Mouse (Mus musculus): ENCODE measurements around the gene Spout1. TPM values are rescaled to one million over a fixed set of nuclear protein-coding genes. Genes with fewer than 3 reads are reported as not detected.
A peak's percentile ranks its signal among the peaks of the same experiment; 100 is the strongest.

Gene Spout1
- polyA plus RNA-seq, 1 experiment from 2014 or later = 62.7 TPM

- Histone ChIP-seq H3K27ac (ENCODE audit: low read length) (peak within 1 kb of the TSS; percentile 90), H3K27me3 (ENCODE audit: control insufficient read depth, insufficient read depth, low read length) (no peaks in the 10 kb centered on the region), H3K36me3 (ENCODE audit: control insufficient read depth, insufficient read depth, low read length) (no peaks in the 10 kb centered on the region), H3K9me3 (replicated peaks; ENCODE audit: control insufficient read depth, low read length) (no peaks in the 10 kb centered on the region), H3K9ac (ENCODE audit: low read length) (peak within 1 kb of the TSS; percentile 75), H3K4me3 (replicated peaks; ENCODE audit: low read length) (peak within 1 kb of the TSS; percentile 72), H3K4me1 (ENCODE audit: control insufficient read depth, insufficient read depth, low read length) (peaks cover 12% of the 10 kb centered on the region), H3K4me2 (ENCODE audit: low read depth, low read length) (peak within 1 kb of the TSS; percentile 65)
- under 1% methylated on average over 44 of the region's 44 CpGs for WGBS
- peak; percentile 93 for ATAC-seq (ENCODE audit: insufficient read depth, low FRiP score)
Measured at GRCm38 (mm10) chr2:30205629-30206357, 27.5 kb upstream of the Spout1 start, which contains the start of gene Kyat1. TSS of gene Kyat1 (minus strand) at chr2:30205847.

GRCm38 (mm10) chr2:30205255-30205628 is 27.0 kb upstream of the Spout1 start:
- peak; percentile 81 for ATAC-seq (ENCODE audit: insufficient read depth, low FRiP score)
- H3K4me1 ChIP-seq (ENCODE audit: control insufficient read depth, insufficient read depth, low read length) = peaks cover 12% of the 10 kb centered on the region
- H3K27ac ChIP-seq (ENCODE audit: low read length) = peak overlapping the region; percentile 90
- H3K4me2 ChIP-seq (ENCODE audit: low read depth, low read length) = peak overlapping the region; percentile 65
- peak overlapping the region; percentile 75 for H3K9ac ChIP-seq (ENCODE audit: low read length)
- H3K27me3 ChIP-seq (ENCODE audit: control insufficient read depth, insufficient read depth, low read length) = no peaks in the 10 kb centered on the region
- H3K4me3 ChIP-seq (replicated peaks; ENCODE audit: low read length) = peak overlapping the region; percentile 72
- 1% methylated on average over 13 of the region's 13 CpGs for WGBS
- no peaks in the 10 kb centered on the region for H3K9me3 ChIP-seq (replicated peaks; ENCODE audit: control insufficient read depth, low read length)
- no peaks in the 10 kb centered on the region for H3K36me3 ChIP-seq (ENCODE audit: control insufficient read depth, insufficient read depth, low read length)

- no peaks in the 10 kb centered on the region for H3K36me3 ChIP-seq (ENCODE audit: control insufficient read depth, insufficient read depth, low read length)
- peaks cover 12% of the 10 kb centered on the region for H3K4me1 ChIP-seq (ENCODE audit: control insufficient read depth, insufficient read depth, low read length)
- H3K27me3 ChIP-seq (ENCODE audit: control insufficient read depth, insufficient read depth, low read length) = no peaks in the 10 kb centered on the region
- 74% methylated on average over 7 of the region's 7 CpGs for WGBS
- H3K9ac ChIP-seq (ENCODE audit: low read length) = no peak overlapping the region
- H3K4me3 ChIP-seq (replicated peaks; ENCODE audit: low read length) = no peak overlapping the region
- H3K9me3 ChIP-seq (replicated peaks; ENCODE audit: control insufficient read depth, low read length) = no peaks in the 10 kb centered on the region
- H3K27ac ChIP-seq (ENCODE audit: low read length) = no peak overlapping the region
- no peak overlapping the region for H3K4me2 ChIP-seq (ENCODE audit: low read depth, low read length)
- no peak for ATAC-seq (ENCODE audit: insufficient read depth, low FRiP score)
Measured at GRCm38 (mm10) chr2:30203439-30203838, 25.2 kb upstream of the Spout1 start.

GRCm38 (mm10) chr2:30200388-30200925 is 22.2 kb upstream of the Spout1 start:
- 56% methylated on average over 5 of the region's 5 CpGs for WGBS
- ATAC-seq (ENCODE audit: insufficient read depth, low FRiP score) = no peak
- H3K4me1 ChIP-seq (ENCODE audit: control insufficient read depth, insufficient read depth, low read length) = peaks cover 7% of the 10 kb centered on the region

GRCm38 (mm10) chr2:30199984-30200383 is 21.7 kb upstream of the Spout1 start:
- WGBS = 30% methylated on average over 1 of the region's 1 CpGs
- H3K9me3 ChIP-seq (replicated peaks; ENCODE audit: control insufficient read depth, low read length) = no peaks in the 10 kb centered on the region
- peaks cover 7% of the 10 kb centered on the region for H3K4me1 ChIP-seq (ENCODE audit: control insufficient read depth, insufficient read depth, low read length)
- no peak overlapping the region for H3K4me3 ChIP-seq (replicated peaks; ENCODE audit: low read length)
- ATAC-seq (ENCODE audit: insufficient read depth, low FRiP score) = peak; percentile 81
- H3K9ac ChIP-seq (ENCODE audit: low read length) = no peak overlapping the region
- H3K27ac ChIP-seq (ENCODE audit: low read length) = peak overlapping the region; percentile 84
- H3K27me3 ChIP-seq (ENCODE audit: control insufficient read depth, insufficient read depth, low read length) = no peaks in the 10 kb centered on the region
- no peak overlapping the region for H3K4me2 ChIP-seq (ENCODE audit: low read depth, low read length)
- no peaks in the 10 kb centered on the region for H3K36me3 ChIP-seq (ENCODE audit: control insufficient read depth, insufficient read depth, low read length)

More at GRCm38 (mm10) chr2:30200388-30200925, 22.2 kb upstream of the Spout1 start:
- no peak overlapping the region for H3K9ac ChIP-seq (ENCODE audit: low read length)
- no peak overlapping the region for H3K4me3 ChIP-seq (replicated peaks; ENCODE audit: low read length)
- H3K4me2 ChIP-seq (ENCODE audit: low read depth, low read length) = no peak overlapping the region
- H3K36me3 ChIP-seq (ENCODE audit: control insufficient read depth, insufficient read depth, low read length) = no peaks in the 10 kb centered on the region
- no peaks in the 10 kb centered on the region for H3K9me3 ChIP-seq (replicated peaks; ENCODE audit: control insufficient read depth, low read length)
- H3K27ac ChIP-seq (ENCODE audit: low read length) = peak overlapping the region; percentile 84
- H3K27me3 ChIP-seq (ENCODE audit: control insufficient read depth, insufficient read depth, low read length) = no peaks in the 10 kb centered on the region

- H3K27ac ChIP-seq (ENCODE audit: low read length) = no peak overlapping the region
- 62% methylated on average over 4 of the region's 4 CpGs for WGBS
- ATAC-seq (ENCODE audit: insufficient read depth, low FRiP score) = no peak
- H3K36me3 ChIP-seq (ENCODE audit: control insufficient read depth, insufficient read depth, low read length) = no peaks in the 10 kb centered on the region
- no peaks in the 10 kb centered on the region for H3K4me1 ChIP-seq (ENCODE audit: control insufficient read depth, insufficient read depth, low read length)
- H3K4me2 ChIP-seq (ENCODE audit: low read depth, low read length) = no peak overlapping the region
- H3K27me3 ChIP-seq (ENCODE audit: control insufficient read depth, insufficient read depth, low read length) = no peaks in the 10 kb centered on the region
- H3K9ac ChIP-seq (ENCODE audit: low read length) = no peak overlapping the region
- no peaks in the 10 kb centered on the region for H3K9me3 ChIP-seq (replicated peaks; ENCODE audit: control insufficient read depth, low read length)
- H3K4me3 ChIP-seq (replicated peaks; ENCODE audit: low read length) = no peak overlapping the region
Measured at GRCm38 (mm10) chr2:30198021-30198420, 19.8 kb upstream of the Spout1 start.

- no peak for ATAC-seq (ENCODE audit: insufficient read depth, low FRiP score)
- Histone ChIP-seq H3K4me2 (ENCODE audit: low read depth, low read length) (no peak overlapping the region), H3K9ac (ENCODE audit: low read length) (no peak overlapping the region), H3K27me3 (ENCODE audit: control insufficient read depth, insufficient read depth, low read length) (no peaks in the 10 kb centered on the region), H3K4me3 (replicated peaks; ENCODE audit: low read length) (no peak overlapping the region), H3K36me3 (ENCODE audit: control insufficient read depth, insufficient read depth, low read length) (no peaks in the 10 kb centered on the region), H3K9me3 (replicated peaks; ENCODE audit: control insufficient read depth, low read length) (no peaks in the 10 kb centered on the region), H3K4me1 (ENCODE audit: control insufficient read depth, insufficient read depth, low read length) (no peaks in the 10 kb centered on the region), H3K27ac (ENCODE audit: low read length) (no peak overlapping the region)
- WGBS = 79% methylated on average over 3 of the region's 3 CpGs
Measured at GRCm38 (mm10) chr2:30194656-30195055, 16.4 kb upstream of the Spout1 start.

GRCm38 (mm10) chr2:30191790-30192580 is 13.7 kb upstream of the Spout1 start:
- H3K36me3 ChIP-seq (ENCODE audit: control insufficient read depth, insufficient read depth, low read length) = no peaks in the 10 kb centered on the region
- no peak overlapping the region for H3K9ac ChIP-seq (ENCODE audit: low read length)
- no peaks in the 10 kb centered on the region for H3K27me3 ChIP-seq (ENCODE audit: control insufficient read depth, insufficient read depth, low read length)
- no peak for ATAC-seq (ENCODE audit: insufficient read depth, low FRiP score)
- no peaks in the 10 kb centered on the region for H3K4me1 ChIP-seq (ENCODE audit: control insufficient read depth, insufficient read depth, low read length)
- no peak overlapping the region for H3K27ac ChIP-seq (ENCODE audit: low read length)
- H3K4me3 ChIP-seq (replicated peaks; ENCODE audit: low read length) = no peak overlapping the region
- no peak overlapping the region for H3K4me2 ChIP-seq (ENCODE audit: low read depth, low read length)
- WGBS = 78% methylated on average over 12 of the region's 12 CpGs
- no peaks in the 10 kb centered on the region for H3K9me3 ChIP-seq (replicated peaks; ENCODE audit: control insufficient read depth, low read length)

GRCm38 (mm10) chr2:30185681-30186080 is 7.4 kb upstream of the Spout1 start:
- H3K9ac ChIP-seq (ENCODE audit: low read length) = no peak overlapping the region
- no peak overlapping the region for H3K4me2 ChIP-seq (ENCODE audit: low read depth, low read length)
- 74% methylated on average over 3 of the region's 3 CpGs for WGBS
- no peak overlapping the region for H3K4me3 ChIP-seq (replicated peaks; ENCODE audit: low read length)
- no peaks in the 10 kb centered on the region for H3K4me1 ChIP-seq (ENCODE audit: control insufficient read depth, insufficient read depth, low read length)
- no peaks in the 10 kb centered on the region for H3K36me3 ChIP-seq (ENCODE audit: control insufficient read depth, insufficient read depth, low read length)
- no peak overlapping the region for H3K27ac ChIP-seq (ENCODE audit: low read length)
- 0 out of 2 replicates have a peak, but pooled peaks have one; percentile 10 for ATAC-seq (ENCODE audit: insufficient read depth, low FRiP score)
- H3K27me3 ChIP-seq (ENCODE audit: control insufficient read depth, insufficient read depth, low read length) = no peaks in the 10 kb centered on the region
- H3K9me3 ChIP-seq (replicated peaks; ENCODE audit: control insufficient read depth, low read length) = 0 out of 2 replicates have a peak, but pooled peaks cover 5% of the 10 kb centered on the region
